Mouse (Mus musculus): ENCODE results near the gene 2700049A03Rik.

Gene 2700049A03Rik

GRCm38 (mm10) chr12:71147641-71148040, 11.0 kb downstream of the 2700049A03Rik start:
- Histone ChIP-seq H3K36me3 (ENCODE audit: control insufficient read depth, insufficient read depth, low read length, poor library complexity, severe bottlenecking) (peaks cover 4% of the 10 kb centered on the region; the same call in 1 of the 2 replicates), H3K27me3 (ENCODE audit: control insufficient read depth, insufficient read depth, low read length, poor library complexity, severe bottlenecking) (no peaks in the 10 kb centered on the region)
- peak; percentile 70 for DNase-seq (ENCODE audit: low read depth, low spot score)

- no peak for DNase-seq (ENCODE audit: low read depth, low spot score)
- H3K27me3 ChIP-seq (ENCODE audit: control insufficient read depth, insufficient read depth, low read length, poor library complexity, severe bottlenecking): no peaks in the 10 kb centered on the region
- peaks cover 4% of the 10 kb centered on the region; the same call in 1 of the 2 replicates for H3K36me3 ChIP-seq (ENCODE audit: control insufficient read depth, insufficient read depth, low read length, poor library complexity, severe bottlenecking)
Observed at GRCm38 (mm10) chr12:71148801-71149200, 12.2 kb downstream of the 2700049A03Rik start.

DNA sequence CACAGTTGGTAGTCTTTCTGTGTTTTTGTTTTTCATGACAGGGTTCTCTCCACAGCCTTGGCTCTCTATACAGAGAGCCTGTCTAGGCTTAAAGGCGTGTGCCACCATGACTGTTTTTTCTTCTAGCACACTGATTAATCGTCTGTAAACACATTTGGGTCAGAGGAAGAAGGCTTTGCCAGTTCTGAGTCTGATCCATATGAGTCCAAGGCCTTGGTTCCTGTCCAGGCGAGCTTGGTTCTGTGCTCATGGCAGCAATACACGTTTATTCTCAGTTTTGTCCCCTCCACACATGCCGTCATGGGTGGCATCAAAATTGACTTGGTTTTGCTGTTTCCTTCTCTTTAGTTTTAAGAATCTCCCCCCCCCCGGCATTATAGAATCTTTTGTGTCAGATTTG, 12.8 kb downstream of the 2700049A03Rik start:
- Histone ChIP-seq H3K36me3 (ENCODE audit: control insufficient read depth, insufficient read depth, low read length, poor library complexity, severe bottlenecking) (peaks cover 4% of the 10 kb centered on the region; the same call in 1 of the 2 replicates), H3K27me3 (ENCODE audit: control insufficient read depth, insufficient read depth, low read length, poor library complexity, severe bottlenecking) (no peaks in the 10 kb centered on the region)

GRCm38 (mm10) chr12:71150167-71150566, 13.5 kb downstream of the 2700049A03Rik start:
- Histone ChIP-seq H3K27me3 (ENCODE audit: control insufficient read depth, insufficient read depth, low read length, poor library complexity, severe bottlenecking) (no peaks in the 10 kb centered on the region), H3K36me3 (ENCODE audit: control insufficient read depth, insufficient read depth, low read length, poor library complexity, severe bottlenecking) (peaks cover 6% of the 10 kb centered on the region; the same call in 1 of the 2 replicates)
- no peak for DNase-seq (ENCODE audit: low read depth, low spot score)

More for the DNA sequence above, 12.8 kb downstream of the 2700049A03Rik start:
- no peak for DNase-seq (ENCODE audit: low read depth, low spot score)

- no peaks in the 10 kb centered on the region for H3K27me3 ChIP-seq (ENCODE audit: control insufficient read depth, insufficient read depth, low read length, poor library complexity, severe bottlenecking)
- H3K36me3 ChIP-seq (ENCODE audit: control insufficient read depth, insufficient read depth, low read length, poor library complexity, severe bottlenecking): peaks cover 11% of the 10 kb centered on the region; the same call in 1 of the 2 replicates
- DNase-seq (ENCODE audit: low read depth, low spot score): no peak
Observed at GRCm38 (mm10) chr12:71154979-71155378, 18.3 kb downstream of the 2700049A03Rik start.

- Histone ChIP-seq H3K36me3 (ENCODE audit: control insufficient read depth, insufficient read depth, low read length, poor library complexity, severe bottlenecking) (0 out of 2 replicates have a peak, but pooled peaks cover 10% of the 10 kb centered on the region), H3K27me3 (ENCODE audit: control insufficient read depth, insufficient read depth, low read length, poor library complexity, severe bottlenecking) (no peaks in the 10 kb centered on the region)
- no peak for DNase-seq (ENCODE audit: low read depth, low spot score)
Observed at GRCm38 (mm10) chr12:71157974-71158373, 21.3 kb downstream of the 2700049A03Rik start.

- no peak for DNase-seq (ENCODE audit: low read depth, low spot score)
- Histone ChIP-seq H3K36me3 (ENCODE audit: control insufficient read depth, insufficient read depth, low read length, poor library complexity, severe bottlenecking) (peaks cover 9% of the 10 kb centered on the region; the same call in 1 of the 2 replicates), H3K27me3 (ENCODE audit: control insufficient read depth, insufficient read depth, low read length, poor library complexity, severe bottlenecking) (no peaks in the 10 kb centered on the region)
Observed at GRCm38 (mm10) chr12:71164410-71164809, 27.8 kb downstream of the 2700049A03Rik start.

DNA sequence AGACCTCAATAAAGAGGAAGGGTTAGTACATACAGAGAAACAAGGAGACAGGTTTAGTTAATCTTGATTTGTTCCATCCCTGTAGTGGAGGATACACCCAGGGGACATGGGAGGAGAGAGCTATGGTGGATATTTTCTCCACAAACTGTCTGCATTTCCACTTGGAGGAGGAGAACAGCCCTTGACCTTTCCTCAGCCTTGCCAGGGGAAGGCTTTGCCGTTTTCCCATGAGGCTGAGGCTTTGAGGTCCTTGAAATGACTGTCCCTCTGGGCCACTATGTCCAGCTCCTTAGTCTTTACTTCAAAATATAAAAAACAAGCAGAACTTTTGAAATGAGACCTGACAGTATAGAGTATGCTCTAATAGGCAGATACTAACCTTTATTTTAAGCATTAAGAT, 33.3 kb downstream of the 2700049A03Rik start:
- Histone ChIP-seq H3K36me3 (ENCODE audit: control insufficient read depth, insufficient read depth, low read length, poor library complexity, severe bottlenecking) (peaks cover 6% of the 10 kb centered on the region; the same call in 1 of the 2 replicates), H3K27me3 (ENCODE audit: control insufficient read depth, insufficient read depth, low read length, poor library complexity, severe bottlenecking) (no peaks in the 10 kb centered on the region)
- no peak for DNase-seq (ENCODE audit: low read depth, low spot score)

GRCm38 (mm10) chr12:71183736-71184135, 47.1 kb downstream of the 2700049A03Rik start:
- DNase-seq (ENCODE audit: low read depth, low spot score): no peak
- Histone ChIP-seq H3K36me3 (ENCODE audit: control insufficient read depth, insufficient read depth, low read length, poor library complexity, severe bottlenecking) (peaks cover 7% of the 10 kb centered on the region), H3K27me3 (ENCODE audit: control insufficient read depth, insufficient read depth, low read length, poor library complexity, severe bottlenecking) (no peaks in the 10 kb centered on the region)

DNA sequence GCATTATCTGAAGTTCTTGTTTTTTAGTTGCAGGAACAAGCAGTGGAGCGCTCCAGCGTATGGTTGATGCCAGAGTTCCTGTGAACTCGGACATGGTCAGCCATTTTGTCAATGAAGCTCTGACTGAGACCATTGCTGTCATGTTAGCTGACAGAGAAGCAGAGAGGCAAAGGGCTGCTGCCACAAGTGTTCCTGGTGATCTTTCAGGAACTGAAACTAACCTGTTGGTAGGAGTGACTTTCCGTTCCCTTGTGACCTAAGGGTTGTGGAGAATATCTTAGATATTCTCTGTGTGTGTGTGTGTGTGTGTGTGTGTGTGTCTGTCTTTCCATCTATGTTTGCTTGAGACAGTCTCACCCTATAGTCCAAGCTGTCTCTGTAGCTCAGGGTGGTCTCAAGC, 47.7 kb downstream of the 2700049A03Rik start:
- H3K36me3 ChIP-seq (ENCODE audit: control insufficient read depth, insufficient read depth, low read length, poor library complexity, severe bottlenecking): peaks cover 7% of the 10 kb centered on the region
- no peaks in the 10 kb centered on the region for H3K27me3 ChIP-seq (ENCODE audit: control insufficient read depth, insufficient read depth, low read length, poor library complexity, severe bottlenecking)
- DNase-seq (ENCODE audit: low read depth, low spot score): peak; percentile 71

DNA sequence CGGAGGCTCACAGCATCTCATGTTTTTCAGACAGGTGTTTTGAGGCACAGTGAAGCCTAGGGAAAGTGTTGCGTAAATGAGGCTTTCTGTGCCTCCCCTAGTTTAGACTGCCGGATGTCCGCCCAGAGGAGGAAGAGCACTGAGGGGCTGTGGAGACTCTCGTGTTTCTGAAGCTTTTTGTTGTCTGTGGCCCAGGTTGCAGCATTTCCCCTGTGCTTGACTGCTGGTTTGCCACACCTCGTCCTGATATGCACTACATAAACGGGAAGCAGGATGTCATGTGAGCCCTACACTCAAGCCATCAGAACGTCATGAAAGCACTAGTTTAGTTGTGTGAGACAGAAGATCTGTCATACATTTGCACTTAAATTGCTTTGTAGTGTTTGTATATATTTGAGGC, 56.1 kb downstream of the 2700049A03Rik start:
- no peak for DNase-seq (ENCODE audit: low read depth, low spot score)
- H3K27me3 ChIP-seq (ENCODE audit: control insufficient read depth, insufficient read depth, low read length, poor library complexity, severe bottlenecking): no peaks in the 10 kb centered on the region
- peaks cover 13% of the 10 kb centered on the region for H3K36me3 ChIP-seq (ENCODE audit: control insufficient read depth, insufficient read depth, low read length, poor library complexity, severe bottlenecking)

DNA sequence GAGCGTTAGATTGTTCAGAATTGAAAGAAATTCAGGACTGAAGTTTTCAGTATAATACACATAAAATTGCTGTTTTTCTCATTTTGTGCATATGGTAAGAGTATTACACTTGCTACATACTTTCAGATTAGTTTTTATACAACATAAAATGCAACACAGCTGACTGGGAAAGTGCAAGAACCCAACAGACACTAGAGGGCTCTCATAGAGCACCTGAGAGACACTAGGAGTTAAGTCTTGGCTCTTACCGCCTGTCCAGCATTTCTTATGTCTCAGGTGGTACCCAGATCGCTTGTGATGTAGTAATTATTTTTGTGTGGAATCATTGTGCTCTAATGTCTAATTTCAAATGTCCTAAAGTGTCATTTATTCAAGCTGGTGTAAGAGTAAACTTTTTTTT, 61.0 kb downstream of the 2700049A03Rik start:
- DNase-seq (ENCODE audit: low read depth, low spot score): no peak
- H3K36me3 ChIP-seq (ENCODE audit: control insufficient read depth, insufficient read depth, low read length, poor library complexity, severe bottlenecking): peaks cover 5% of the 10 kb centered on the region; the same call in 1 of the 2 replicates

DNA sequence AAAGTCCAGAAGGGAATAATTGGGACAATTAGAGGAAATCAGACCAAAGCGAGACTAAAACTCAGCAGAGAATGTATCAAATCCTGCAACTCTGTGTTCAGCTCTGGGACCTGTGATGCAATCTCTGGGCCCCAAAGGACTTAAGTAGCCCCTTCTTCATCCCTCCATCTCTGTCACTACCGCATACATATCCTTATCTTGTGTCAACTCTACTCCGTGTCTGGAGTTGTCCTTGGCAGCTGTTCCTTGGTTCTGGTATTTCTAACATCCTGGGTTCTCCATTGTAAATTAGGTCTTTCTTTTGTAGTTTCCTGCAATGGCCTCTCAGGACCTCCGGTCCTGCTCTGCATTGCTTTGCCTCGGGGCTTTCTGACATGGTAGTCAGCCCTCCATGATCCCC, 65.1 kb downstream of the 2700049A03Rik start:
- H3K36me3 ChIP-seq (ENCODE audit: control insufficient read depth, insufficient read depth, low read length, poor library complexity, severe bottlenecking): 0 out of 2 replicates have a peak, but pooled peaks cover 4% of the 10 kb centered on the region
- H3K27me3 ChIP-seq (ENCODE audit: control insufficient read depth, insufficient read depth, low read length, poor library complexity, severe bottlenecking): no peaks in the 10 kb centered on the region
- no peak for DNase-seq (ENCODE audit: low read depth, low spot score)

More for the DNA sequence above, 61.0 kb downstream of the 2700049A03Rik start:
- no peaks in the 10 kb centered on the region for H3K27me3 ChIP-seq (ENCODE audit: control insufficient read depth, insufficient read depth, low read length, poor library complexity, severe bottlenecking)

DNA sequence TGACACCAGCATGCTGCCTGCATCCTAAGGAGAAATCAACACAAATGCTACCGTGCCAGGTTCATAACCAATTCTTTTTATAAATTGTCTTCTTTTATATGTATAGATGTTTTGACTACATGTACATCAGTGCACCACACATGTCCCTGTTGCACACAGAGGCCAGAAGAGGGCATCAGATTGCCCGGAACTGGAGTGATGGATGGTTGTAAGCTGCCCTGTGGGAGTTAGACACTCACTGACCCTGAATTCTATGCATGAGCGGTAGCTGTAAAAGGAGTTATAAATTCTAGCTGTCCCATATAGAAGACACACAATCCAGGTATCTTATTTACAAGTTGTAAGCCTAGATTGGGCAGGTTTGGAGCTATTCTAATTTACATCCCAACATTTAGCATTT, 67.7 kb downstream of the 2700049A03Rik start:
- Histone ChIP-seq H3K36me3 (ENCODE audit: control insufficient read depth, insufficient read depth, low read length, poor library complexity, severe bottlenecking) (0 out of 2 replicates have a peak, but pooled peaks cover 4% of the 10 kb centered on the region), H3K27me3 (ENCODE audit: control insufficient read depth, insufficient read depth, low read length, poor library complexity, severe bottlenecking) (no peaks in the 10 kb centered on the region)
- DNase-seq (ENCODE audit: low read depth, low spot score): no peak

GRCm38 (mm10) chr12:71217191-71217590, 80.5 kb downstream of the 2700049A03Rik start:
- DNase-seq (ENCODE audit: low read depth, low spot score): no peak
- Histone ChIP-seq H3K36me3 (ENCODE audit: control insufficient read depth, insufficient read depth, low read length, poor library complexity, severe bottlenecking) (no peaks in the 10 kb centered on the region), H3K27me3 (ENCODE audit: control insufficient read depth, insufficient read depth, low read length, poor library complexity, severe bottlenecking) (no peaks in the 10 kb centered on the region)
